Mouse (Mus musculus) R1 (cell line): ENCODE results near the gene Gm20388.

Experiments used
- DNase-seq: peaks from one replicate; pipeline ENCODE4 v3.0.0-alpha.2; 2018; ENCODE audit warnings: low read depth, low spot score

Gene Gm20388

GRCm38 (mm10) chr8:122056113-122056512 is 2145.5 kb downstream of the Gm20388 start:
- DNase-seq: no peak

- no peak for DNase-seq
These were observed 2146.2 kb downstream of the Gm20388 start for GRCm38 (mm10) chr8:122056882-122057281.

- DNase-seq: no peak
These were observed 2147.9 kb downstream of the Gm20388 start for GRCm38 (mm10) chr8:122058510-122058909.

GRCm38 (mm10) chr8:122058951-122059350 is 2148.3 kb downstream of the Gm20388 start:
- DNase-seq: no peak

GRCm38 (mm10) chr8:122062508-122063223 is 2152.0 kb downstream of the Gm20388 start:
- no peak for DNase-seq

GRCm38 (mm10) chr8:122064353-122064752 is 2153.7 kb downstream of the Gm20388 start:
- no peak for DNase-seq

- no peak for DNase-seq
These were observed 2157.3 kb downstream of the Gm20388 start for GRCm38 (mm10) chr8:122067783-122068505.

- no peak for DNase-seq
These were observed 2158.0 kb downstream of the Gm20388 start for GRCm38 (mm10) chr8:122068609-122069008.

- DNase-seq: no peak
These were observed 2158.6 kb downstream of the Gm20388 start for GRCm38 (mm10) chr8:122069281-122069680.

GRCm38 (mm10) chr8:122071193-122071592 is 2160.6 kb downstream of the Gm20388 start:
- DNase-seq: no peak

- DNase-seq: no peak
These were observed 2163.3 kb downstream of the Gm20388 start for GRCm38 (mm10) chr8:122073964-122074363.

GRCm38 (mm10) chr8:122074442-122074841 is 2163.8 kb downstream of the Gm20388 start:
- no peak for DNase-seq

GRCm38 (mm10) chr8:122074977-122075376 is 2164.3 kb downstream of the Gm20388 start:
- DNase-seq: peak; percentile 30

- no peak for DNase-seq
These were observed 2165.7 kb downstream of the Gm20388 start for GRCm38 (mm10) chr8:122076183-122076842.

- DNase-seq: no peak
These were observed 2167.7 kb downstream of the Gm20388 start for GRCm38 (mm10) chr8:122078321-122078720.

- no peak for DNase-seq
These were observed 2168.5 kb downstream of the Gm20388 start for GRCm38 (mm10) chr8:122079093-122079492.

- DNase-seq: no peak
These were observed 2169.7 kb downstream of the Gm20388 start for GRCm38 (mm10) chr8:122080347-122080746.

GRCm38 (mm10) chr8:122083401-122083800 is 2172.8 kb downstream of the Gm20388 start:
- no peak for DNase-seq

- no peak for DNase-seq
These were observed 2173.5 kb downstream of the Gm20388 start for GRCm38 (mm10) chr8:122084145-122084544.

- no peak for DNase-seq
These were observed 2174.2 kb downstream of the Gm20388 start for GRCm38 (mm10) chr8:122084726-122085410.

- DNase-seq: no peak
These were observed 2175.4 kb downstream of the Gm20388 start for GRCm38 (mm10) chr8:122086064-122086463.

GRCm38 (mm10) chr8:122088631-122089030 is 2178.0 kb downstream of the Gm20388 start:
- no peak for DNase-seq
